26 mouse cellular contexts compared by ENCODE assay signal in genomic region chr6:33028296-33028695, GRCm38 (mm10).
"Had no signal": no experiment of that assay in that cellular context is flagged by ENCODE, and none has a peak within 500 bp of the region (broad histone marks: within the 10 kb centered on the region; RNA-seq: fewer than 3 reads in every experiment).

No protein-coding gene starts in this region.

- H3K27ac ChIP-seq: heart, adult 2 months; heart, embryonic 13.5 days; heart, embryonic 15.5 days; hindbrain, embryonic 13.5 days; hindbrain, embryonic 15.5 days; hindbrain, postnatal 0 days; layer of hippocampus, adult 2 months; left cerebral cortex, adult 2 months; limb, embryonic 10.5 days; limb, embryonic 12.5 days; liver, embryonic 13.5 days; liver, embryonic 15.5 days had no signal

- DNase-seq: gastrocnemius, postnatal 14 days; gastrocnemius, postnatal 36 days; heart, adult 11 months; heart, adult 2 months; heart, postnatal 14 days; heart, postnatal 36 days; kidney, adult 11 months; kidney, adult 2 months; kidney, adult 9 months; kidney, postnatal 10 days; kidney, postnatal 25 days; kidney, postnatal 4 days; liver; liver, embryonic 13.5 days had no signal

- H3K9ac ChIP-seq: heart, embryonic 13.5 days; heart, embryonic 15.5 days; hindbrain, embryonic 13.5 days; hindbrain, embryonic 15.5 days; limb, embryonic 12.5 days; liver, embryonic 13.5 days; liver, embryonic 15.5 days had no signal

- H3K4me2 ChIP-seq: heart, embryonic 11.5 days; heart, embryonic 13.5 days; heart, embryonic 15.5 days; hindbrain, embryonic 13.5 days; hindbrain, embryonic 15.5 days; limb, embryonic 12.5 days; liver, embryonic 11.5 days; liver, embryonic 13.5 days; liver, embryonic 15.5 days had no signal

- H3K4me1 ChIP-seq: hindbrain, embryonic 13.5 days; hindbrain, embryonic 15.5 days; limb, embryonic 10.5 days; limb, embryonic 12.5 days; liver, embryonic 15.5 days had no signal

- H3K27me3 ChIP-seq: heart, embryonic 13.5 days; heart, embryonic 15.5 days; hindbrain, embryonic 13.5 days; hindbrain, embryonic 15.5 days; limb, embryonic 12.5 days; liver, embryonic 13.5 days; liver, embryonic 15.5 days had no signal

- H3K36me3 ChIP-seq: heart, embryonic 15.5 days; hindbrain, embryonic 13.5 days; hindbrain, embryonic 15.5 days; limb, embryonic 10.5 days; limb, embryonic 12.5 days; liver, embryonic 13.5 days had no signal

- H3K4me3 ChIP-seq: heart, adult 2 months; heart, embryonic 13.5 days; heart, embryonic 15.5 days; hindbrain, embryonic 13.5 days; hindbrain, embryonic 15.5 days; layer of hippocampus, adult 2 months; left cerebral cortex, adult 2 months; limb, embryonic 10.5 days; limb, embryonic 12.5 days; liver, embryonic 13.5 days; liver, embryonic 15.5 days had no signal

- ATAC-seq: hindbrain, postnatal 0 days had no signal

- H3K9me3 ChIP-seq: heart, embryonic 13.5 days; heart, embryonic 15.5 days; hindbrain, embryonic 13.5 days; hindbrain, embryonic 15.5 days; limb, embryonic 10.5 days; limb, embryonic 12.5 days; liver, embryonic 13.5 days; liver, embryonic 15.5 days had no signal
